Mouse (Mus musculus): ENCODE data around the gene Anapc7. TPM values are rescaled to one million over a fixed set of nuclear protein-coding genes. Genes with fewer than 3 reads are reported as not detected.

Anapc7 gene
- polyA plus RNA-seq, 1 experiment from 2014 or later, result 66.8 TPM

- H3K9me3 ChIP-seq (replicated peaks), result no peaks in the 10 kb centered on the region
These were observed 27.6 kb upstream of the Anapc7 start for GRCm38 (mm10) chr5:122393887-122394286.

DNA sequence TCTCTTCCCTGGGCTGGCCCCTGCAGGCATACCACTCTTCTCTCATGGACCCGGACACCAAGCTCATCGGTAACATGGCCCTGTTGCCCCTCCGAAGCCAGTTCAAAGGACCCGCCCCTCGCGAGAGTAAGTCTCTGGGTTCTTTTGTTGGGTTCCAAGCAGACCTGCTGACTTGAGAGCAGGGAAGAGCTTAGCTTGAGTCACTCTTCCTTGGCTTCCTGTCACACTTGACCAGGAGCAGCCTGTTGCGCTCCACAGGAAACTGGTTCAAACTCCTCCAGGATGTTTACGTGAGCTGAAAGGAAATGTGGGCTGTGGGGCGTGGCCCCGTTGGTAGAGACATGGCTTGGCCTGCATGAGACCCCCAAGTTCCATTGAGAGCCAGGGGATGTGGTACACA lies 24.7 kb upstream of the Anapc7 start:
- H3K9me3 ChIP-seq (replicated peaks), result no peaks in the 10 kb centered on the region
- H3K27me3 ChIP-seq (ENCODE audit: low read depth, poor library complexity, severe bottlenecking), result no peaks in the 10 kb centered on the region
- DNase-seq (ENCODE audit: low spot score), result no peak
- 91% methylated on average over 10 of the region's 10 CpGs for WGBS
- H3K4me1 ChIP-seq, result peaks cover 9% of the 10 kb centered on the region
- no peak overlapping the region for H3K4me3 ChIP-seq
- no peak overlapping the region for H3K27ac ChIP-seq
- peaks cover 57% of the 10 kb centered on the region for H3K36me3 ChIP-seq

More at GRCm38 (mm10) chr5:122393887-122394286, 27.6 kb upstream of the Anapc7 start:
- Histone ChIP-seq H3K27ac (no peak overlapping the region), H3K27me3 (ENCODE audit: low read depth, poor library complexity, severe bottlenecking) (no peaks in the 10 kb centered on the region), H3K36me3 (peaks cover 31% of the 10 kb centered on the region), H3K4me3 (no peak overlapping the region), H3K4me1 (peaks cover 9% of the 10 kb centered on the region)
- peak; percentile 79 for DNase-seq (ENCODE audit: low spot score)
- 64% methylated on average over 2 of the region's 2 CpGs for WGBS

DNA sequence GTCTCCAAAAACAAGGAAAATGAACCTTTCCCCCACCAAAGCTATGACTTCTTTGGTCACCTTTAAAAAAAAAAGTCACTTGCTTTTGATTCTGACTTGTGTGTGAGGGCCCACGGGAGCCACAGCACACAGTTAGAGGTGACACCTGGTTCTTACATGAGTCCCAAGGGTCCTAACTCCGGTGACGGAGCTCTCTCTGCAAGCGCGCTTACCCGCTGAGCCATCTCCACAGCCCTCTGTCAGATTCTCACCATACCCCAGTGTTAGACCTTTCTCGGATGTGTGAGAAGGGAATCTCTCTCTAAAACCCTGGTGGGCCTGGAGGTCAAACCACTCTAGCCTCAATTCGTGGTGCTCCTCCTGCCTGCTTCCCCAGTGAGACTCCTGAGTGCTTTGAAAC lies 24.0 kb upstream of the Anapc7 start:
- Histone ChIP-seq H3K9me3 (replicated peaks) (no peaks in the 10 kb centered on the region), H3K4me1 (peaks cover 6% of the 10 kb centered on the region), H3K27me3 (ENCODE audit: low read depth, poor library complexity, severe bottlenecking) (no peaks in the 10 kb centered on the region), H3K27ac (no peak overlapping the region), H3K4me3 (no peak overlapping the region), H3K36me3 (peaks cover 64% of the 10 kb centered on the region)
- no peak for DNase-seq (ENCODE audit: low spot score)
- WGBS, result 90% methylated on average over 8 of the region's 8 CpGs

GRCm38 (mm10) chr5:122399871-122400270 lies 21.6 kb upstream of the Anapc7 start:
- Histone ChIP-seq H3K9me3 (replicated peaks) (no peaks in the 10 kb centered on the region), H3K4me1 (no peaks in the 10 kb centered on the region), H3K36me3 (peaks cover 82% of the 10 kb centered on the region), H3K27ac (no peak overlapping the region), H3K27me3 (ENCODE audit: low read depth, poor library complexity, severe bottlenecking) (no peaks in the 10 kb centered on the region), H3K4me3 (no peak overlapping the region)
- no peak for DNase-seq (ENCODE audit: low spot score)
- 95% methylated on average over 8 of the region's 8 CpGs for WGBS

GRCm38 (mm10) chr5:122400628-122401302 lies 20.7 kb upstream of the Anapc7 start:
- 87% methylated on average over 18 of the region's 18 CpGs for WGBS
- Histone ChIP-seq H3K4me3 (no peak overlapping the region), H3K4me1 (no peaks in the 10 kb centered on the region), H3K36me3 (peaks cover 88% of the 10 kb centered on the region), H3K27me3 (ENCODE audit: low read depth, poor library complexity, severe bottlenecking) (no peaks in the 10 kb centered on the region), H3K27ac (no peak overlapping the region), H3K9me3 (replicated peaks) (no peaks in the 10 kb centered on the region)
- no peak for DNase-seq (ENCODE audit: low spot score)

DNA sequence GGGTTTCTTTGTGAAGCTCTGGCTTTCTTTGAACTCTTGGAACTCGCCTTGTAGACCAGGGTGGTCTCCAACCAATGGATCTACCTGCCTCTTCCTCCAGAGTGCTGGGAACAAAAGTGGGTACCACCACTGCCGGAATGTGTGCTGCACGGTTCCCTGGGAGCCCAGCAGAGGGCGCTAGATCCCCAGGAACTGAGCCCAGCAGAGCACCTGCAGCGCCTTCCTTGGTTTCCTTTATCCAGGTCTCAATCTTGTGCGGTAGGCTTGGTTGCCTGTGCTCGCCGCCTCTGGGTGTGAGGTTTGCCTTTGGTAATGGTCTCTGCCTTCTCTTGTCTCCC lies 20.2 kb upstream of the Anapc7 start:
- H3K9me3 ChIP-seq (replicated peaks), result no peaks in the 10 kb centered on the region
- no peaks in the 10 kb centered on the region for H3K4me1 ChIP-seq
- no peak overlapping the region for H3K27ac ChIP-seq
- peak; percentile 85 for DNase-seq (ENCODE audit: low spot score)
- no peaks in the 10 kb centered on the region for H3K27me3 ChIP-seq (ENCODE audit: low read depth, poor library complexity, severe bottlenecking)
- peaks cover 93% of the 10 kb centered on the region for H3K36me3 ChIP-seq
- H3K4me3 ChIP-seq, result no peak overlapping the region
- 24% methylated on average over 8 of the region's 8 CpGs for WGBS

DNA sequence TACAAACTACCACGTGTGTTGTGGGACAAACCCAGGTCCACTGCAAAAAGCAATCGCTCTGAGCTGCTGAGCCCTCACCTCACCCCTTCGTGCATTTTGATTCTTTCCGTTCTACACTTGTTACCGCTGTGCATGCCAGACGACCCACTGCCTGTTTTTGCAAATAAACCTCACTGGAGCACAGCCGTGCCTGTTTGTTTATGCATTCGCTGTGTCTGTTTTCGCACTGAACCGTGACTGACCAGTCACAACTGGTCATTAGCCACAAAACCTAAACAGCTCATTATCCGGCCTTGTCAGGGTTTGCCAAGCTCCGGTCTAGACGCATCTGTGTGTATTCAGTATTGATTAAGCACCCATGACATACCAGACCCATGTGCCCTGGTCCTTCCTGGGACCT lies 19.3 kb upstream of the Anapc7 start:
- Histone ChIP-seq H3K27ac (no peak overlapping the region), H3K36me3 (peaks cover 94% of the 10 kb centered on the region), H3K9me3 (replicated peaks) (no peaks in the 10 kb centered on the region), H3K27me3 (ENCODE audit: low read depth, poor library complexity, severe bottlenecking) (no peaks in the 10 kb centered on the region), H3K4me1 (no peaks in the 10 kb centered on the region), H3K4me3 (no peak overlapping the region)
- no peak for DNase-seq (ENCODE audit: low spot score)
- WGBS, result 77% methylated on average over 13 of the region's 13 CpGs

GRCm38 (mm10) chr5:122402772-122403171 lies 18.7 kb upstream of the Anapc7 start:
- Histone ChIP-seq H3K27ac (no peak overlapping the region), H3K27me3 (ENCODE audit: low read depth, poor library complexity, severe bottlenecking) (no peaks in the 10 kb centered on the region), H3K4me1 (no peaks in the 10 kb centered on the region), H3K9me3 (replicated peaks) (no peaks in the 10 kb centered on the region), H3K36me3 (peaks cover 94% of the 10 kb centered on the region), H3K4me3 (no peak overlapping the region)
- DNase-seq (ENCODE audit: low spot score), result no peak
- 89% methylated on average over 5 of the region's 5 CpGs for WGBS

DNA sequence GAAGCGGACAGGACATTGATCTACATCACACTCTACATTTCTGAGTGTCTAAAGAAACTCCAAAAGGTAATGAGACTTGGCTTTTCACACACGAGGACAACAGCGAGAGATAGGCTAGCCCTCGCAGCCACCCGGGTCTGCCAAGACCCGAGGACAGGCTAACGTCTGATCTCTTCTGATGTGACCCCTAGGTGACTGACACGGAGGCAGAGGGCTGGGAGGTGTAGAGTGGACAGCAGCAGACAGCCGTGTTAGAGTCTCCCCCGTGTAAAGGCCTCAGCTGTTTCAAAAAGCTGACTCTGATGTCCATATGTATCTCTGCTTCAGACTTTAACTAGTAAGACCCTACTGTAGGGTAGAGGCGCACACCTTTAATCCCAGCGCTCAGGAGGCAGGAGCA lies 18.1 kb upstream of the Anapc7 start:
- no peak overlapping the region for H3K27ac ChIP-seq
- H3K4me1 ChIP-seq, result no peaks in the 10 kb centered on the region
- no peak for DNase-seq (ENCODE audit: low spot score)
- H3K36me3 ChIP-seq, result peaks cover 90% of the 10 kb centered on the region
- H3K9me3 ChIP-seq (replicated peaks), result no peaks in the 10 kb centered on the region
- H3K27me3 ChIP-seq (ENCODE audit: low read depth, poor library complexity, severe bottlenecking), result no peaks in the 10 kb centered on the region
- no peak overlapping the region for H3K4me3 ChIP-seq
- WGBS, result 92% methylated on average over 12 of the region's 12 CpGs

DNA sequence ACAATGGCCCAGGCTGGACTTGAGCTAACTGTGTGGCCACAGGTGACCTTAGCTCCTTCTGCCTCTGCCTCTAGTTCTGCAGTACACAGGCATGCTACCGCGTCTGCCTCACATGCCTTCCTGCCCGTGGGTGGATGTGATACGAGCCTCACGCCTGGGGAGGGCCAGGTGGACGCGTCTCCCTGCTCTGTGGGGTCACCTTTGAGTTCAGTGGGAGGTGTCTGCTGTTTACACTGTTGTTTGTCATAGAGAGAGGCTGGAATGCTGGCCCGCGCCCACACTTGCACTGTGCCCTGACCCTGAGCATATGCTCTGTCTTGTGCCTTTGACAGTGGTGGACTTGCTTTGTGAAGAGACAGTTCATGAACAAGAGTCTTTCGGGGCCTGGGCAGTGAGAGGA lies 16.0 kb upstream of the Anapc7 start:
- 95% methylated on average over 10 of the region's 10 CpGs for WGBS
- H3K4me3 ChIP-seq, result no peak overlapping the region
- peaks cover 83% of the 10 kb centered on the region for H3K36me3 ChIP-seq
- H3K9me3 ChIP-seq (replicated peaks), result no peaks in the 10 kb centered on the region
- H3K4me1 ChIP-seq, result no peaks in the 10 kb centered on the region
- no peaks in the 10 kb centered on the region for H3K27me3 ChIP-seq (ENCODE audit: low read depth, poor library complexity, severe bottlenecking)
- no peak overlapping the region for H3K27ac ChIP-seq
- DNase-seq (ENCODE audit: low spot score), result no peak

DNA sequence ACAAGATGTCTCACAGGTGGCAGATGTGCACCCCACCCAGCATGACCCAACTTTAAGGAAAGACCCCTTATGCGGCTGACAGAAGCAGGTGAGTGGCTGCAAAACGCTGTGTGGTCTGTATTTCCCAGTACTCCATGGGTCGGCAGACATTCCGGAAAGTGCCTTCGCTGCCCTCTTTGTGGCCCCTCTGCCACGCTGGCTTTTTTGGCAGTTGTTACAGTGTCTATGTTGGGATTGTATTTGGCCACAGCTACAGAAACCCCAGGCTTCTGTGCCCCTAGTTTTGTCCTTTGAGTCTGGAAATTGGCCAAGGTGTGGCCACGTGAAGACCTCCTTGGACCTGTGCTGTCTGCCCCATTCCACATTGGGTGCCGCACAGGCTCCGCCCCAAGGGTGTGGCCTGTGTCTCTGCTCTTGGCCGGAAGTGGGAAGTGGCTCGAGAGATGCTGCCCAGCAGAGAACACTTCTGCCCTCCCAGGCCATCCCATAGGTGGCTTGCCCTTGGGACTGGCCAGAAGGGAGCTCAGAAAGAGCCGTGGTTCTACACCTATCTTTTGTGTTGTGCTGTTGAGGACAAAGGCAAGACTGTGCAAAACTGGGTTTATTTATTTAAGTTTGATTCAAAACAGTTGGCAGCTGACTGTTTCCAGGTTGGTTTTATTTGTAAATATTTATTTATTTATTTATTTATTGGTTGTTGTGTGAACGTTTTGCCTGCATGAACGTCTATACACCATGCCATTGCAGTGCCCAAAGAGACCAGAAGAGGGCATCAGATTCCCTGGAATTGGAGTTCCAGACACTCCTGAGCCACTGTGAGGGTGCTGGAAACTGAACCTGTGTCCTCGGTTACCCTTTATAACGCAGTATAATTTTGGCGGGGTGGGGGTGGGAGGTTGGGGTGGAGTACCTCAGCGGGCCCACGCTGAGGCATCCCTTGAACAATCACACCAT lies 11.5 kb upstream of the Anapc7 start:
- Histone ChIP-seq H3K4me1 (no peaks in the 10 kb centered on the region), H3K4me3 (no peak overlapping the region), H3K36me3 (peaks cover 42% of the 10 kb centered on the region), H3K9me3 (replicated peaks) (no peaks in the 10 kb centered on the region), H3K27me3 (ENCODE audit: low read depth, poor library complexity, severe bottlenecking) (no peaks in the 10 kb centered on the region), H3K27ac (no peak overlapping the region)
- 85% methylated on average over 19 of the region's 19 CpGs for WGBS
- no peak for DNase-seq (ENCODE audit: low spot score)

- Histone ChIP-seq H3K4me3 (no peak overlapping the region), H3K27ac (no peak overlapping the region)
These were observed 9.6 kb upstream of the Anapc7 start for GRCm38 (mm10) chr5:122411892-122412291.

DNA sequence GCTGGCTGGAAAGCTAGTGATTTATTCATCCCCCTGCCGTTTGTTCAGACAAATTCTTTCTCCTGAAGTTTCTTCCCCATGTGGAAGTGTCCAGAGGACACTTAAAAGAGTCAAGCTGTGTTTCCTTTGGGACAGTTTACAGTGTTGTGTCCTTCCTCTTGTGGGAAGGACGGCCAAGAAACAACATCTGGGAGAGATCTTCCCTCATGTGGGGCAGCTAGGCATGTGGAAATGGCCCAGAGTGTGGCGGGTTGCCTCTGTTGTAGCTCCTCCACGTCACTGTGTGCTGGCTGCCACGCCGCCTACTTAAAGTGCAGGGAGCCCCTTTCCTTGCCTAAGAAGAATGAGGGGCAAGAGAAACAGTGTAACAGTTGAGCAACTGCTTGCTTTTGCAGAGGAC lies 8.7 kb upstream of the Anapc7 start:
- 63% methylated on average over 6 of the region's 6 CpGs for WGBS
- DNase-seq (ENCODE audit: low spot score), result no peak
- H3K27ac ChIP-seq, result no peak overlapping the region

More at GRCm38 (mm10) chr5:122411892-122412291, 9.6 kb upstream of the Anapc7 start:
- Histone ChIP-seq H3K9me3 (replicated peaks) (no peaks in the 10 kb centered on the region), H3K36me3 (peaks cover 22% of the 10 kb centered on the region), H3K27me3 (ENCODE audit: low read depth, poor library complexity, severe bottlenecking) (no peaks in the 10 kb centered on the region), H3K4me1 (no peaks in the 10 kb centered on the region)
- no peak for DNase-seq (ENCODE audit: low spot score)
- WGBS, result 76% methylated on average over 5 of the region's 5 CpGs

More for the DNA sequence above, 8.7 kb upstream of the Anapc7 start:
- Histone ChIP-seq H3K36me3 (peaks cover 13% of the 10 kb centered on the region), H3K4me3 (no peak overlapping the region), H3K27me3 (ENCODE audit: low read depth, poor library complexity, severe bottlenecking) (no peaks in the 10 kb centered on the region), H3K9me3 (replicated peaks) (no peaks in the 10 kb centered on the region), H3K4me1 (no peaks in the 10 kb centered on the region)
